Mouse (Mus musculus): Measurements from ENCODE around the gene 4930590J08Rik.

DNA sequence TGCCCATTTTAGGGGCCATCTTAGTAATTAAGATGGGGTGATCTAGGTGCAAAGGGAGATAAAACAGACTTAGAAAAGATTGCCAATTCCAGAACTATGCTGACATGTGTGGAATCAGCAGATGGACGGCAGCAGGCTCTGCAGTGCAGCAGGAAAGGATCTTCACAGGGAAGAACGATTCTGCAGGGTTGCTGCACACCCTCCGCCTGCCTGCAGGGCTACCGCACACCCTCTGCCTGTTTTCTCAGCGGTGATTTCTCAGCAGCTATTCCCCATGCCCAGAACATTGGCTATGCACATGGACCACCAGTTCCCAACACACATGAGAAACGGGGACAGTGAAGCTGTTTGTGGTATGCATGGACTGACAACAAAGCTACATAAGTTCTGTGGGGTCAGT, 63.4 kb downstream of the 4930590J08Rik start:
- TF ChIP-seq CTCF (IDR thresholded peaks at IDR 0.05; ENCODE audit: low read depth) (no peak), EP300 (IDR thresholded peaks at IDR 0.05; ENCODE audit: low read depth) (no peak)
